Mouse (Mus musculus) c-Kit-positive CD71-positive TER-119-negative erythroid progenitor cells, embryonic 14.5 days (primary cell): ENCODE results near the gene Ly6g6e.
"Not testable (repeated sequence)": the region's sequence is repeated elsewhere in the genome, so short reads cannot be mapped to it uniquely, and the experiment has no call there.

Experiments
- DNase-seq: peaks from one replicate; pipeline ENCODE4 v3.0.0-alpha.2; 2013; ENCODE audit warnings: low read depth

Ly6g6e gene

GRCm38 (mm10) chr17:35076507-35077176 lies at the start of gene Ly6g6e:
Gene Ly6g6e, plus strand, starts transcription at chr17:35076902.
- no peak for DNase-seq

GRCm38 (mm10) chr17:35027277-35028068 lies 49.2 kb upstream of the Ly6g6e start, which contains the start of gene Sapcd1:
Gene Sapcd1, minus strand, starts transcription at chr17:35028016.
- no peak for DNase-seq

GRCm38 (mm10) chr17:35028315-35028714 lies 48.4 kb upstream of the Ly6g6e start:
- no peak for DNase-seq

- no peak for DNase-seq
These were observed 46.8 kb upstream of the Ly6g6e start for GRCm38 (mm10) chr17:35029691-35030532.

GRCm38 (mm10) chr17:35031272-35031671 lies 45.4 kb upstream of the Ly6g6e start:
- DNase-seq: no peak

GRCm38 (mm10) chr17:35031880-35032279 lies 44.8 kb upstream of the Ly6g6e start:
- no peak for DNase-seq

GRCm38 (mm10) chr17:35032323-35032870 lies 44.3 kb upstream of the Ly6g6e start:
- no peak for DNase-seq

GRCm38 (mm10) chr17:35033703-35034102 lies 43.0 kb upstream of the Ly6g6e start:
- not testable (repeated sequence) for DNase-seq

GRCm38 (mm10) chr17:35034896-35035295 lies 41.8 kb upstream of the Ly6g6e start:
- no peak for DNase-seq

GRCm38 (mm10) chr17:35039121-35039873 lies 37.4 kb upstream of the Ly6g6e start:
- DNase-seq: no peak

GRCm38 (mm10) chr17:35043794-35044193 lies 32.9 kb upstream of the Ly6g6e start:
- DNase-seq: no peak

GRCm38 (mm10) chr17:35044904-35045806 lies 31.5 kb upstream of the Ly6g6e start:
- DNase-seq: peak; percentile 78

GRCm38 (mm10) chr17:35045807-35046680 lies 30.7 kb upstream of the Ly6g6e start:
- no peak for DNase-seq

GRCm38 (mm10) chr17:35046681-35047455 lies 29.8 kb upstream of the Ly6g6e start, which contains the start of gene Msh5:
Gene Msh5, minus strand, starts transcription at chr17:35046745.
- DNase-seq: peak; percentile 98

GRCm38 (mm10) chr17:35047688-35048087 lies 29.0 kb upstream of the Ly6g6e start:
- no peak for DNase-seq

- no peak for DNase-seq
These were observed 28.4 kb upstream of the Ly6g6e start for GRCm38 (mm10) chr17:35048149-35048931.

GRCm38 (mm10) chr17:35048932-35049440 lies 27.7 kb upstream of the Ly6g6e start:
- no peak for DNase-seq
